Mouse (Mus musculus) ES-Bruce4 (cell line): ENCODE measurements at regions not wholly inside any gene's neighbourhood (a gene's known extent, or its start where the extent isn't known, plus 50 kb on each side); places are given as distances from the start of the nearest gene placed in this dataset.
"Not testable (repeated sequence)": the region's sequence is repeated elsewhere in the genome, so short reads cannot be mapped to it uniquely, and the experiment has no call there.

Experiments used
- EP300 ChIP-seq: IDR thresholded peaks from 2 replicates; pipeline ENCODE4 v1.6.1; 2011; ENCODE audit warnings: low read depth, low read length; ENCODE audit not compliant: insufficient read depth
- POLR2A ChIP-seq: IDR thresholded peaks from one replicate; pipeline ENCODE4 v1.8.1; 2011; ENCODE audit warnings: low read length; ENCODE audit not compliant: insufficient read depth

- TF ChIP-seq EP300, POLR2A: not testable (repeated sequence)
Measured at GRCm38 (mm10) chr17:66207653-66208497, 84.6 kb downstream of the Ddx11 start.
